Mouse (Mus musculus): ENCODE data around the gene Gpx1. TPM values are rescaled to one million over a fixed set of nuclear protein-coding genes. Genes with fewer than 3 reads are reported as not detected.

Gene Gpx1
- polyA plus RNA-seq (2012; rRNA removed): 370 and 383 TPM in 2 replicates

DNA sequence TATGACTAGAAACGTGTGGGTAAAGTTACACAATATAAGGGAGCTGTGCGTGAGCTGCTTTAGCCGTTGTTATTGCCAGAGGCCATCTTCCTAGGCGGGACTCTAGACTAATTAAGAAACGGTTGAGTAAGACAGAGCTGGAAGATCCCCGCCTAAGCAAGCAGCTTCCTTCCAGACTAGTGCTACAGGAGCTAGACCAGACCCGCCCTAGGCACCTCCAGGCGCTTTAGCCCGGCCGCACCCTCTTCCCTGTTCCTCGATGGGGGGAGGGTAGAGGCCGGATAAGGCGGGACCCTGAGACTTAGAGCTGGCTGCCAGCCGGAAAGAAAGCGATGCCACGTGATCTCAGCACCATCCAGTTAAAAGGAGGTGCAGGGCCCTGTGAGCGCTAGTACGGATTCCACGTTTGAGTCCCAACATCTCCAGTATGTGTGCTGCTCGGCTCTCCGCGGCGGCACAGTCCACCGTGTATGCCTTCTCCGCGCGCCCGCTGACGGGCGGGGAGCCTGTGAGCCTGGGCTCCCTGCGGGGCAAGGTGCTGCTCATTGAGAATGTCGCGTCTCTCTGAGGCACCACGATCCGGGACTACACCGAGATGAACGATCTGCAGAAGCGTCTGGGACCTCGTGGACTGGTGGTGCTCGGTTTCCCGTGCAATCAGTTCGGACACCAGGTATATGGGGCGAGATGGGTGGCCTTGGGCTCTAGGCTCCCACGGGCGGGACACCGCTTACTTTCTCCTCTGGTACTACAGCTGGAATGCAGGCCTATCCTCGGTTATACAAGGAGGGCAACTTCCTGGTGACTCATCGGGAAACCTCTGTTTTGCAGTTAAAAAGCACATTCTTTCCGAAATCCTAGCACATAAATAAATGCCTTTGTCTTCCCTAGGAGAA is at the start of gene Gpx1:
Gpx1 (plus strand) TSS at position 18 of the 896 bp plus-strand sequence.

DNA sequence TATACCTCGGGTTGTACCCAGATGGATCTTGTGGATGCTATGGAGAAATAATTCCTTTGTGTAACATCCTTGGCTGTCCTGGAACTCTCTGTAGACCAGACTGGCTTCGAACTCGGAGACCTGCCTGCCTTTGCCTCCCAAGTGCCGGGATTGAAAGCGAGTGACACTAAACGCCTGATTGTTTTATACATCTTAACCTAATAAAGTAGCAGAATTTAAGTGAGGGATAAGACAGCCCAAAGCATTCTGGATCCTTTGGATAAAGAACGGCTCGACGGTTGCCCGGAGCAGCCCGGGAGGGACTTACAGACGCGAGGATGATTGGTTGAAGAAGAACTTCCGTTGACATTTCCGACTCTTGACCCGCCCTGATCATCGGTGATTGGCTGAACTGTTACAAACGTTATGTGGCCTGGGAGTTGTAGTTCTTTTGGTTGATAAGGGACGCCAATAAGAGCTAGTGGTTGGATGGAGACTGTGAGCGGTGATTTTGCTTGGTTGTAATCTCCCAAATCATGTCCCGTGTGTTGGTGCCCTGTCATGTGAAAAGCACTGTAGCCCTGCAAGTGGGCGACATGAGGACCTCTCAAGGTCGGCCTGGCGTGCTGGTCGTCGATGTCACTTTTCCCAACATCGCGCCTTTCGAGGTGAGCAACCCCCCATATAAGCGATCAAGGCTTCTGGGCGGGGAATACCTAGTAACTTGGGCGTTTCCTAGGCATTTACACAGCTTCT is 48.5 kb upstream of the Gpx1 start, which contains the start of gene Nicn1:
Nicn1 (plus strand) TSS at position 414 of the 735 bp plus-strand sequence.

DNA sequence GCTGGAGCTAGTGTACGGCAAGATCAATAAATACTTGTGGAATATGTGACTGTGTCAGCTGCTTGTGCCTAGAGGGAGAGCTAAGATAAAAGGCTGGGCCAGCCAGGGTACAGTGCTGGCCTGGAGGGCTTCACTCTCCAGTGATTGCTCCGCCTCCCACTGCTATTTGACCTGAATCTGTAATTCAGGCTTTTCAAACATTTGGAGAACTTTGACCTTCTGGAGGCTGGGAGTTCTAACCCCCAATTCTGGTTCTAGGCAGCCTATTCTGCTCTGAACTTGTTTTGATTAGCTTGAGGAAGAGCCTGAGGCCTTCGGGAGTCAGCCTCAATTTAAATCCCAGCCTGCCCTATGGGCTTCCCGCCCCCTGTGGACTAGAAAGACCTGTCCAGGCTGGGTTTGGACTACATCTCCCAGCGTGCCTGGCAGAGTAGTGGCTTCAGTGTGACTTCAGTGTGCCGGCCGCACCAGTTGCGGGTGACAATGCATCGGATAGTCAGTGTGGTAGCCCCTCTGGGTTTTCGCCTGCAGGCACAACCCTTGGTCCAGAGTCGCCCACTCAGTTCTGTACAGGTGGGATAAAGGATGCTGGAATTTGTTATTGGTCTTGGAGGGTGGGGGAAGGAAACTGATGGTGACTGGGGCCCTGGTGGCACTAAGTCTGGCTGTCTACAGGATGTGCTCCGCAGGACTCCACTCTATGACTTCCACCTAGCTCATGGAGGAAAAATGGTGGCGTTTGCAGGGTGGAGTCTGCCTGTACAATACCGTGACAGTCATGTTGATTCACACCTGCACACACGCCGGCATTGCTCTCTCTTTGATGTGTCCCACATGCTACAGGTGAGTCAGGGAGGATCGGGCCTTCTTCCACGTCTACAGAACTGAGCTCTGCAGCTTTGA is 42.0 kb upstream of the Gpx1 start, which contains the start of gene Amt:
Amt (plus strand) TSS at position 401 of the 903 bp plus-strand sequence.

DNA sequence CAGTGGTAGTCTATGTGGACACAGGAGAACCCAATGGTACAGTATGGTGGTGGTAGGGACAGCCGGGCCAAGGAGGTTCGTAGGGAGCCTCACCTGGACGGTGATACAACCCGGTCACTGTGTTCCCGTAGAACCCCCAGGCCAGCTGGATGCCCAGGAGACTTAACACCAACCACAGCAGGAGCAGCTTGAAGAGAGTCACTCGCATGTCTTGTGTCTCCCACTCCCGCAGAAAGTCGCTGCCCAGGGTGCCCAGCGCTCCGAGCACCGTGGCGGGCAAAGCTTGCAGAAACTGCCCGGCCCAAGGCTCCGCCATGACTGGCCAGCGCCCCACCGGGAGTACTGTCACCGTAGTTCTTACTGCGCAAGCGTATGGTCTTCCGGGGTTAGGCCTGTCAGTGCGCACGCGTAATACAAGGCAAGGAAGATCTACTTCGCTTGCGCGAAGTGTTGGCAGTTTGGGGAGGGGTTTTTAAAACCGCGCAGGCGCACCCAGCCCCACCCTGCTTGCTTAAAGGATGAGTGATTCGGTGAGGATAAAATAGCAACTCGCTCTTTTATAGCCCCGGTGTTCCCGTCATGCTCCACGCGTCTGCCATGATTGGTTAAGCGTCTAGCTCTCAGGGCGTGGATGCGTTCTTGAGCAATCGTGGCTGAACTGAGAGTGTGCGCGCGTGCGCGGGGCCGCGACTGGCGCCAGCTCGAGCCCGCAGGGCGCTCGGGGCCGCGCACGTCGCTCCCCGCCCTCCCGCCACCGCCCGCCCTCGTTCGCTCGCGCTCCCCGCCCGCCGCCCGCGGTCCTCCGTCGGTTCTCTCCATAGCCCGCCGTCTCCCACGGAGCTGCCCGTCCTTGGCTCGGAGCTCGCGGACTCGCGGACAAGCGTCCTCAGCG is 32.8 kb upstream of the Gpx1 start, which contains the start of the genes Rhoa and Tcta:
Rhoa (plus strand) TSS at position 501 of the 892 bp plus-strand sequence.
Tcta (minus strand) TSS at position 532 of the 892 bp plus-strand sequence.

DNA sequence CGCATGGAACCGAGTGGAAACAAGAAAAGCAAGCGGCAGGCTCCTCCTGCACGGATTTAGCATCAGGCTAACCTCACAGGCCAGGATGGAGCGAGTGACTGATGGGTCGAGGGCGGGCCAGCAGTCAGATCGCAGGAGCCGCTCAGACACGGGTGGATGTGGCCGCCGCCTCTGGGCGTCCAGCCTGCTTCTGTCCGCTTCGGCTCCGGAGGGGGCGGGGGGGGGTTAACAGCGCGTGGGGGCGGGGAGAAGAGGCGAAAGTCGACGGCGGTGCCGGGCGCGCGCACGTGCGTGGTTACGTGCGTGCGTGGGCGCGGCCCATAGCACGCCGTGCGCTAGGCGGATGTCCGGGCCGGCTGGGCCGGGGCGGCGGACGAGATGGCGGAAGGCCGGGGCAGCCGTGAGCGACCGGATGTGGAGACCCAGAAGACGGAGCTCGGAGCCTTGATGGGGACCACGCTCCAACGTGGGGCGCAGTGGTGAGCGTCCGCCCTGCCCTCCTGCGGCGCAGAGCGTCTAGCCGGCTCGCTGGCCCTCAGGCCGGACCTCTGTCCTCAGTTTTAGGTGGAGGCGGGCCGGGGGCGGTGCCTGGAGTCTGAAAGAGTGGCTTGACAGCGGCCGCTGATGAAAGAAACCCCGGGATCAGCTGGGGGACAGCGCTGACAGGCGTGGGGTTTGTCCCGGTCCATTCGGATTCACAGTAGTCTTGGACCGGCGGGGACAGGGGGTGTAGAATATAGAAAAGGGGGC is 9.0 kb downstream of the Gpx1 start, which contains the start of gene Usp4:
Usp4 (plus strand) TSS at position 314 of the 750 bp plus-strand sequence.

Other genes with a start within 250 kb of the Gpx1 start
- 63.5 and 70.3 TPM in 2 replicates for gene Apeh, start 244.3 kb upstream of the Gpx1 start, polyA plus RNA-seq (2012; rRNA removed)
- gene Bsn, start 148.5 kb upstream of the Gpx1 start, polyA plus RNA-seq (2012; rRNA removed): 17.6 and 21.0 TPM in 2 replicates
- gene Dag1, start 74.9 kb upstream of the Gpx1 start, polyA plus RNA-seq (2012; rRNA removed): 31.1 and 37.4 TPM in 2 replicates
- gene Nicn1, start 48.5 kb upstream of the Gpx1 start, polyA plus RNA-seq (2012; rRNA removed): 87.9 and 91.8 TPM in 2 replicates
- gene Amt, start 42.0 kb upstream of the Gpx1 start, polyA plus RNA-seq (2012; rRNA removed): 64.2 and 65.5 TPM in 2 replicates
- 212 and 233 TPM in 2 replicates for gene Rhoa, start 32.8 kb upstream of the Gpx1 start, polyA plus RNA-seq (2012; rRNA removed)
- gene Tcta, start 32.7 kb upstream of the Gpx1 start, polyA plus RNA-seq (2012; rRNA removed): 31.7 and 35.3 TPM in 2 replicates
- 121 and 125 TPM in 2 replicates for gene Usp4, start 8.9 kb downstream of the Gpx1 start, polyA plus RNA-seq (2012; rRNA removed)
- 2.8 and 3.4 TPM in 2 replicates for gene 1700102P08Rik, start 53.9 kb downstream of the Gpx1 start, polyA plus RNA-seq (2012; rRNA removed)
- 1.7 and 2.2 TPM in 2 replicates for gene Ccdc36, start 89.6 kb downstream of the Gpx1 start, polyA plus RNA-seq (2012; rRNA removed)
- gene BC048562, start 97.6 kb downstream of the Gpx1 start, polyA plus RNA-seq (2012; rRNA removed): not detected in 2 replicates
- 31.1 and 35.9 TPM in 2 replicates for gene Ccdc71, start 121.6 kb downstream of the Gpx1 start, polyA plus RNA-seq (2012; rRNA removed)
- gene Klhdc8b, start 122.7 kb downstream of the Gpx1 start, polyA plus RNA-seq (2012; rRNA removed): 75.5 and 76.3 TPM in 2 replicates
- 52.1 and 78.8 TPM in 2 replicates for gene Lamb2, start 140.8 kb downstream of the Gpx1 start, polyA plus RNA-seq (2012; rRNA removed)
- gene Usp19, start 151.7 kb downstream of the Gpx1 start, polyA plus RNA-seq (2012; rRNA removed): 179 and 187 TPM in 2 replicates
- gene Qars, start 168.8 kb downstream of the Gpx1 start, polyA plus RNA-seq (2012; rRNA removed): 190 and 192 TPM in 2 replicates
- 128 and 130 TPM in 2 replicates for gene Qrich1, start 177.9 kb downstream of the Gpx1 start, polyA plus RNA-seq (2012; rRNA removed)
- gene Impdh2, start 221.4 kb downstream of the Gpx1 start, polyA plus RNA-seq (2012; rRNA removed): 152 and 156 TPM in 2 replicates
- gene Ndufaf3, start 228.5 kb downstream of the Gpx1 start, polyA plus RNA-seq (2012; rRNA removed): 43.8 and 48.6 TPM in 2 replicates
- 225 and 236 TPM in 2 replicates for gene Dalrd3, start 231.0 kb downstream of the Gpx1 start, polyA plus RNA-seq (2012; rRNA removed)
- gene Wdr6, start 239.8 kb downstream of the Gpx1 start, polyA plus RNA-seq (2012; rRNA removed): 254 and 260 TPM in 2 replicates